Mouse (Mus musculus) G1E (cell line): ENCODE measurements at regions not wholly inside any gene's neighbourhood (a gene's known extent, or its start where the extent isn't known, plus 50 kb on each side); places are given as distances from the start of the nearest gene placed in this dataset.

ENCODE experiments used
- CTCF ChIP-seq: IDR thresholded peaks from 2 replicates; pipeline ENCODE4 v1.5.1; 2012; ENCODE audit warnings: low read depth, low read length, inconsistent platforms, mixed read lengths
- GATA1 ChIP-seq: IDR thresholded peaks from 2 replicates; pipeline ENCODE4 v1.6.1; 2012; ENCODE audit warnings: borderline replicate concordance, low read length, inconsistent platforms, mixed read lengths
- GATA2 ChIP-seq: IDR thresholded peaks from 2 replicates; pipeline ENCODE4 v1.6.1; 2012; ENCODE audit warnings: low read depth, low read length, inconsistent platforms, borderline replicate concordance
- POLR2AphosphoS5 ChIP-seq: IDR thresholded peaks from 2 replicates; pipeline ENCODE4 v1.6.1; 2012; ENCODE audit warnings: low read depth, low read length, inconsistent platforms; ENCODE audit not compliant: insufficient replicate concordance
- TAL1 ChIP-seq: conservative IDR thresholded peaks from 2 replicates; pipeline ENCODE4 v1.6.1; 2012; ENCODE audit warnings: low read depth, low read length, inconsistent platforms, mixed read lengths

DNA sequence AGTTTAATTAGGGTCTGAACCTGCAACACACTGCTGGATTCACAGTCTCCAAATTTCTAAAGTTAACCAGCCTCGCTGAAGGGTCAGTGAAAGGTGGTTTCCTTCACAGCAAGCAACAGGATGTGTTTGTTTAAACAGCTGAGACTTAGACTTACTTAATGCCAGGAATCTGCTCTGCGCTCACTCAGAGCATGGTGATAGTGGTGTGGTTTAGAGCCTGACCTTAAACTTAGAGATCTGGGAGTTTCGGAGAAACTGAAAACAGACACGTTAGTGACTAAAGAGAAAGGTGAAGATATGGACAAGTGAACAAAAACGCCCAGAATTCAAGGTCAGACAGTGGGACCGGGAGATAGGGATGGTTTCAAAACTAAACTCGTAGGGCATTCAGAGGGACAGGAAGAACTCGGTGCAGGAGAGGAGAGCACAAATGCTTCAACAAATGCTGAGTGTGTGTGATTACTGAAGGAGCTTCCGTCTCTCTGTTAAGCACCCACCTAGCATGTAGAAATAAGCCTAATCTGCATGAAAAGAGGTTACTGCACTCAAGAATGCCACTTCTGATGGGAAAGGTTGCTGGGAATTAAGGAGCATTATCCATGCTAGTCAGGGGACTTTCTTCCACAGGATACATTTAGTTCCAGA, 97.2 kb upstream of the Ifngr1 start:
- no peak for TF ChIP-seq CTCF
- TF ChIP-seq TAL1, result no peak
- no peak for TF ChIP-seq GATA1
- TF ChIP-seq POLR2AphosphoS5, result no peak
- no peak for TF ChIP-seq GATA2
